In genomic region chr10:109919515-109919914, GRCm38 (mm10) we compare ENCODE assay signal across 11 mouse cellular contexts.
DNase-seq lines count a peak whose midpoint lies in the region; ATAC-seq and TF ChIP-seq lines count a peak whose summit lies in the region.
"Had no signal": no experiment of that assay in that cellular context is flagged by ENCODE, and none has a peak within 500 bp of the region (broad histone marks: within the 10 kb centered on the region; RNA-seq: fewer than 3 reads in every experiment).

No protein-coding gene starts in this region.

- H3K4me3 ChIP-seq in hindbrain, postnatal 0 days (ENCODE audit: low read length): no peak overlapping the region
- H3K4me3 ChIP-seq in hindbrain, embryonic 11.5 days (ENCODE audit: low read depth, low read length): no peak overlapping the region
- no peak overlapping the region for H3K4me3 ChIP-seq in lung, postnatal 0 days (ENCODE audit: low read depth, low read length)
- no peak overlapping the region for H3K4me3 ChIP-seq in hindbrain, embryonic 13.5 days
- H3K4me3 ChIP-seq: forebrain, embryonic 13.5 days; hindbrain, embryonic 10.5 days; limb, embryonic 12.5 days had no signal

- ATAC-seq in hindbrain, postnatal 0 days: no peak
- no peak for ATAC-seq in hindbrain, embryonic 11.5 days (ENCODE audit: low FRiP score)
- ATAC-seq in lung, postnatal 0 days: no peak
- ATAC-seq in megakaryocyte progenitor cell, adult 5-6 weeks (replicated peaks; ENCODE audit: poor library complexity): 0 out of 2 replicates have a peak, but pooled peaks have one; percentile 40
- ATAC-seq in hindbrain, embryonic 13.5 days (ENCODE audit: low FRiP score): no peak
- ATAC-seq: forebrain, embryonic 13.5 days had no signal

- peak; percentile 52 for TF ChIP-seq CTCF in hindbrain, postnatal 0 days (IDR thresholded peaks at IDR 0.05; ENCODE audit: low read depth)
- TF ChIP-seq CTCF in lung, postnatal 0 days (IDR thresholded peaks at IDR 0.05): peak; percentile 43

- no peaks in the 10 kb centered on the region for H3K36me3 ChIP-seq in hindbrain, postnatal 0 days (ENCODE audit: insufficient read depth, low read length)
- H3K36me3 ChIP-seq in hindbrain, embryonic 11.5 days (ENCODE audit: control insufficient read depth, insufficient read depth, low read length): no peaks in the 10 kb centered on the region
- no peaks in the 10 kb centered on the region for H3K36me3 ChIP-seq in lung, postnatal 0 days (ENCODE audit: insufficient read depth, low read length)
- H3K36me3 ChIP-seq in hindbrain, embryonic 13.5 days: no peaks in the 10 kb centered on the region
- H3K36me3 ChIP-seq: hindbrain, embryonic 10.5 days; limb, embryonic 12.5 days had no signal

- 58% methylated on average over 1 of the region's 1 CpGs for WGBS in hindbrain, postnatal 0 days
- WGBS in hindbrain, embryonic 11.5 days: 53% methylated on average over 1 of the region's 1 CpGs
- 35% methylated on average over 1 of the region's 1 CpGs for WGBS in lung, postnatal 0 days
- 58% methylated on average over 1 of the region's 1 CpGs for WGBS in hindbrain, embryonic 13.5 days

- H3K27ac ChIP-seq in hindbrain, postnatal 0 days: no peak overlapping the region
- no peak overlapping the region for H3K27ac ChIP-seq in hindbrain, embryonic 11.5 days (ENCODE audit: low read depth, low read length)
- H3K27ac ChIP-seq in lung, postnatal 0 days (ENCODE audit: low read length): no peak overlapping the region
- H3K27ac ChIP-seq in hindbrain, embryonic 13.5 days: no peak overlapping the region
- H3K27ac ChIP-seq: forebrain, embryonic 13.5 days; hindbrain, embryonic 10.5 days; limb, embryonic 12.5 days had no signal

- no peaks in the 10 kb centered on the region for H3K4me1 ChIP-seq in hindbrain, postnatal 0 days (ENCODE audit: insufficient read depth, low read length)
- H3K4me1 ChIP-seq in hindbrain, embryonic 11.5 days (replicated peaks; ENCODE audit: control insufficient read depth, insufficient read depth, low read length): no peaks in the 10 kb centered on the region
- no peaks in the 10 kb centered on the region for H3K4me1 ChIP-seq in lung, postnatal 0 days (ENCODE audit: insufficient read depth, low read depth, low read length)
- peaks cover 11% of the 10 kb centered on the region for H3K4me1 ChIP-seq in hindbrain, embryonic 13.5 days (replicated peaks)
- H3K4me1 ChIP-seq: limb, embryonic 12.5 days had no signal

- no peak overlapping the region for H3K9ac ChIP-seq in hindbrain, postnatal 0 days (replicated peaks; ENCODE audit: low read length)
- H3K9ac ChIP-seq in hindbrain, embryonic 11.5 days (ENCODE audit: low read depth, low read length): no peak overlapping the region
- H3K9ac ChIP-seq in lung, postnatal 0 days (replicated peaks; ENCODE audit: low read depth): no peak overlapping the region
- H3K9ac ChIP-seq in hindbrain, embryonic 13.5 days: no peak overlapping the region
- H3K9ac ChIP-seq: forebrain, embryonic 13.5 days; limb, embryonic 12.5 days had no signal

- no peaks in the 10 kb centered on the region for H3K9me3 ChIP-seq in hindbrain, postnatal 0 days (ENCODE audit: low read length)
- H3K9me3 ChIP-seq in hindbrain, embryonic 11.5 days (ENCODE audit: control insufficient read depth, low read length): no peaks in the 10 kb centered on the region
- H3K9me3 ChIP-seq in lung, postnatal 0 days (ENCODE audit: low read length): no peaks in the 10 kb centered on the region
- no peaks in the 10 kb centered on the region for H3K9me3 ChIP-seq in hindbrain, embryonic 13.5 days
- H3K9me3 ChIP-seq: forebrain, embryonic 13.5 days; hindbrain, embryonic 10.5 days; limb, embryonic 12.5 days had no signal

- no peaks in the 10 kb centered on the region for H3K27me3 ChIP-seq in hindbrain, postnatal 0 days (ENCODE audit: insufficient read depth, low read length)
- H3K27me3 ChIP-seq in hindbrain, embryonic 11.5 days (ENCODE audit: control insufficient read depth, insufficient read depth, low read length): no peaks in the 10 kb centered on the region
- no peaks in the 10 kb centered on the region for H3K27me3 ChIP-seq in lung, postnatal 0 days (replicated peaks; ENCODE audit: insufficient read depth, low read length)
- H3K27me3 ChIP-seq in hindbrain, embryonic 13.5 days: no peaks in the 10 kb centered on the region
- H3K27me3 ChIP-seq: forebrain, embryonic 13.5 days; limb, embryonic 12.5 days had no signal

- no peak for TF ChIP-seq EP300 in lung, postnatal 0 days (IDR thresholded peaks at IDR 0.05)

- no peak for DNase-seq in hindbrain, postnatal 0 days (ENCODE audit: low spot score)
- no peak for DNase-seq in hindbrain, embryonic 11.5 days (ENCODE audit: low spot score)
- no peak for DNase-seq in lung, postnatal 0 days (ENCODE audit: low spot score)
- no peak for DNase-seq in lung, postnatal 4 days
- DNase-seq in NIH3T3 (ENCODE audit: low read depth): peak; percentile 63
- no peak for DNase-seq in right cerebral cortex, postnatal 4 days

- no peak overlapping the region for H3K4me2 ChIP-seq in hindbrain, postnatal 0 days (ENCODE audit: low read depth, low read length)
- H3K4me2 ChIP-seq in hindbrain, embryonic 11.5 days (replicated peaks; ENCODE audit: low read depth, low read length): no peak overlapping the region
- H3K4me2 ChIP-seq in lung, postnatal 0 days (replicated peaks; ENCODE audit: low read depth, low read length): no peak overlapping the region
- H3K4me2 ChIP-seq in hindbrain, embryonic 13.5 days: no peak overlapping the region
- H3K4me2 ChIP-seq: forebrain, embryonic 13.5 days; limb, embryonic 12.5 days had no signal
